Mouse (Mus musculus) kidney, postnatal 25 days (tissue): Measurements from ENCODE around the gene Ppp2r2c.

Source experiments
- DNase-seq, 2 experiments: peaks; one replicate each; pipeline ENCODE4 v3.0.0; 2021; ENCODE audit warnings: mixed read lengths in 2 of 2

Ppp2r2c gene

GRCm38 (mm10) chr5:36875956-36876355 lies 7.6 kb downstream of the Ppp2r2c start:
- no peak for DNase-seq

GRCm38 (mm10) chr5:36876777-36877396 lies 8.6 kb downstream of the Ppp2r2c start:
- DNase-seq: no peak

- DNase-seq: no peak
These were observed 9.3 kb downstream of the Ppp2r2c start for GRCm38 (mm10) chr5:36877641-36878040.

- no peak for DNase-seq
These were observed 10.5 kb downstream of the Ppp2r2c start for GRCm38 (mm10) chr5:36878801-36879200.

GRCm38 (mm10) chr5:36880622-36881021 lies 12.3 kb downstream of the Ppp2r2c start:
- no peak for DNase-seq

- no peak for DNase-seq
These were observed 15.2 kb downstream of the Ppp2r2c start for GRCm38 (mm10) chr5:36883516-36883915.

- DNase-seq: no peak
These were observed 16.8 kb downstream of the Ppp2r2c start for GRCm38 (mm10) chr5:36885067-36885466.

GRCm38 (mm10) chr5:36885595-36885994 lies 17.3 kb downstream of the Ppp2r2c start:
- no peak for DNase-seq

- no peak for DNase-seq
These were observed 18.0 kb downstream of the Ppp2r2c start for GRCm38 (mm10) chr5:36886298-36886697.

GRCm38 (mm10) chr5:36886852-36887283 lies 18.6 kb downstream of the Ppp2r2c start:
- DNase-seq: no peak

GRCm38 (mm10) chr5:36887299-36887988 lies 19.1 kb downstream of the Ppp2r2c start:
- DNase-seq: no peak

GRCm38 (mm10) chr5:36888501-36888900 lies 20.2 kb downstream of the Ppp2r2c start:
- no peak for DNase-seq

- DNase-seq: no peak
These were observed 20.6 kb downstream of the Ppp2r2c start for GRCm38 (mm10) chr5:36888911-36889310.

- DNase-seq: no peak
These were observed 21.1 kb downstream of the Ppp2r2c start for GRCm38 (mm10) chr5:36889380-36889886.

- no peak for DNase-seq
These were observed 22.5 kb downstream of the Ppp2r2c start for GRCm38 (mm10) chr5:36890794-36891193.

GRCm38 (mm10) chr5:36891793-36892470 lies 23.6 kb downstream of the Ppp2r2c start:
- DNase-seq: no peak

GRCm38 (mm10) chr5:36893263-36893662 lies 24.9 kb downstream of the Ppp2r2c start:
- DNase-seq: no peak

GRCm38 (mm10) chr5:36894070-36894469 lies 25.8 kb downstream of the Ppp2r2c start:
- DNase-seq: no peak

- no peak for DNase-seq
These were observed 26.5 kb downstream of the Ppp2r2c start for GRCm38 (mm10) chr5:36894604-36895368.

- DNase-seq: no peak
These were observed 27.6 kb downstream of the Ppp2r2c start for GRCm38 (mm10) chr5:36895621-36896573.

GRCm38 (mm10) chr5:36897999-36898398 lies 29.7 kb downstream of the Ppp2r2c start:
- no peak for DNase-seq
